In the genomic region with DNA sequence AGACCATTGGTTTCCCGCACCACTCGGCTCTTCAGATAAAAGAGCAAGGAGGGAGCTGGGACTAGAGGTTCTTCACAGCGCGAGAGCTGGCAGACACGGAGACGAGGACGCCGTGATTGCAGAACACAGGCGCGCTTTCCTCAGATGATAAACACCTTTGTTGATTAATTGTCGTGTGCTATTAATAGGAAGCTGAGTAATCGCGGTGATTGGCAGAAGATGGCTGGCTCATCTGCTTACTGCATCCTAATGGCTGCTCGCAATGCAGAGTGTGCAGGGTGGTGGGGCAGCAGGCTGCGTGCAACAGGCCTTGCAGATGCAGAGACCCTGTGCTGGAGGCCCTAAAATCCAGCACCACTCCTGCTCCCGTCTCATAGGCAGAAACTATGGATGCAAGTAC, we compare ENCODE assay signal across 29 mouse cellular contexts.
DNase-seq lines count a peak whose midpoint lies in the region; ATAC-seq lines count a peak whose summit lies in the region.
"Had no signal": no experiment of that assay in that cellular context is flagged by ENCODE, and none has a peak within 500 bp of the region (broad histone marks: within the 10 kb centered on the region; RNA-seq: fewer than 3 reads in every experiment).

No protein-coding gene starts in this region.

- no peaks in the 10 kb centered on the region for H3K27me3 ChIP-seq in forebrain, embryonic 15.5 days
- no peaks in the 10 kb centered on the region for H3K27me3 ChIP-seq in forebrain, embryonic 11.5 days (ENCODE audit: control insufficient read depth, insufficient read depth, low read length)
- no peaks in the 10 kb centered on the region for H3K27me3 ChIP-seq in neural tube, embryonic 14.5 days (ENCODE audit: control insufficient read depth, insufficient read depth, low read length)
- no peaks in the 10 kb centered on the region for H3K27me3 ChIP-seq in neural tube, embryonic 15.5 days (replicated peaks)
- no peaks in the 10 kb centered on the region for H3K27me3 ChIP-seq in forebrain, embryonic 16.5 days (replicated peaks; ENCODE audit: control insufficient read depth, insufficient read depth, low read length)
- H3K27me3 ChIP-seq: embryonic facial prominence, embryonic 13.5 days; heart, embryonic 12.5 days; heart, embryonic 15.5 days; hindbrain, embryonic 13.5 days; intestine, embryonic 15.5 days had no signal

- H3K4me3 ChIP-seq in forebrain, embryonic 15.5 days, result no peak overlapping the region
- no peak overlapping the region for H3K4me3 ChIP-seq in forebrain, embryonic 11.5 days (ENCODE audit: low read depth, low read length)
- no peak overlapping the region for H3K4me3 ChIP-seq in neural tube, embryonic 14.5 days (ENCODE audit: low read depth, low read length)
- no peak overlapping the region for H3K4me3 ChIP-seq in neural tube, embryonic 15.5 days (replicated peaks)
- no peak overlapping the region for H3K4me3 ChIP-seq in forebrain, embryonic 16.5 days (replicated peaks; ENCODE audit: low read length)
- H3K4me3 ChIP-seq: embryonic facial prominence, embryonic 10.5 days; embryonic facial prominence, embryonic 13.5 days; erythroblast, embryonic 14.5 days; gastrocnemius, adult 2 months; heart, embryonic 12.5 days; heart, embryonic 15.5 days; hindbrain, embryonic 10.5 days; hindbrain, embryonic 13.5 days; intestine, embryonic 15.5 days had no signal

- 0 out of 2 replicates have a peak, but pooled peaks cover 5% of the 10 kb centered on the region for H3K4me1 ChIP-seq in forebrain, embryonic 15.5 days
- 0 out of 2 replicates have a peak, but pooled peaks cover 3% of the 10 kb centered on the region for H3K4me1 ChIP-seq in forebrain, embryonic 11.5 days (replicated peaks; ENCODE audit: control insufficient read depth, insufficient read depth, low read length)
- H3K4me1 ChIP-seq in neural tube, embryonic 14.5 days (ENCODE audit: control insufficient read depth, insufficient read depth, low read length), result no peaks in the 10 kb centered on the region
- H3K4me1 ChIP-seq in neural tube, embryonic 15.5 days, result peaks cover 13% of the 10 kb centered on the region; the same call in 1 of the 2 replicates
- peaks cover 4% of the 10 kb centered on the region for H3K4me1 ChIP-seq in forebrain, embryonic 16.5 days (replicated peaks; ENCODE audit: control insufficient read depth, insufficient read depth, low read length)
- H3K4me1 ChIP-seq: embryonic facial prominence, embryonic 13.5 days; heart, embryonic 12.5 days; heart, embryonic 15.5 days; intestine, embryonic 15.5 days had no signal

- H3K9ac ChIP-seq in forebrain, embryonic 15.5 days (replicated peaks), result no peak overlapping the region
- no peak overlapping the region for H3K9ac ChIP-seq in forebrain, embryonic 11.5 days (ENCODE audit: low read length)
- H3K9ac ChIP-seq in neural tube, embryonic 14.5 days (replicated peaks; ENCODE audit: low read depth, low read length), result no peak overlapping the region
- no peak overlapping the region for H3K9ac ChIP-seq in neural tube, embryonic 15.5 days (replicated peaks)
- no peak overlapping the region for H3K9ac ChIP-seq in forebrain, embryonic 16.5 days (replicated peaks; ENCODE audit: low read depth, low read length)
- H3K9ac ChIP-seq: embryonic facial prominence, embryonic 13.5 days; heart, embryonic 12.5 days; heart, embryonic 15.5 days; hindbrain, embryonic 13.5 days; intestine, embryonic 15.5 days had no signal

- ATAC-seq in forebrain, embryonic 15.5 days (replicated peaks), result 0 out of 2 replicates have a peak, but pooled peaks have one; percentile 18
- no peak for ATAC-seq in forebrain, embryonic 11.5 days (replicated peaks; ENCODE audit: low FRiP score)
- peak; percentile 50; the same call in 1 of the 2 replicates for ATAC-seq in neural tube, embryonic 14.5 days (ENCODE audit: low read depth)
- ATAC-seq in neural tube, embryonic 15.5 days (ENCODE audit: low FRiP score), result no peak
- ATAC-seq in forebrain, embryonic 16.5 days, result peak; percentile 65
- ATAC-seq: CD4-positive, CD25-positive, alpha-beta regulatory T cell, adult 4 months; hindbrain, embryonic 16.5 days; intestine, embryonic 15.5 days had no signal

- 62% methylated on average over 16 of the region's 16 CpGs for WGBS in forebrain, embryonic 15.5 days
- WGBS in forebrain, embryonic 11.5 days, result 90% methylated on average over 16 of the region's 16 CpGs
- WGBS in neural tube, embryonic 14.5 days, result 83% methylated on average over 16 of the region's 16 CpGs
- WGBS in neural tube, embryonic 15.5 days, result 78% methylated on average over 16 of the region's 16 CpGs
- 53% methylated on average over 16 of the region's 16 CpGs for WGBS in forebrain, embryonic 16.5 days

- H3K9me3 ChIP-seq in forebrain, embryonic 15.5 days, result no peaks in the 10 kb centered on the region
- H3K9me3 ChIP-seq in forebrain, embryonic 11.5 days (ENCODE audit: control insufficient read depth, low read length), result no peaks in the 10 kb centered on the region
- no peaks in the 10 kb centered on the region for H3K9me3 ChIP-seq in neural tube, embryonic 14.5 days (ENCODE audit: control insufficient read depth, low read length)
- no peaks in the 10 kb centered on the region for H3K9me3 ChIP-seq in neural tube, embryonic 15.5 days (replicated peaks)
- no peaks in the 10 kb centered on the region; the same call in 1 of the 2 replicates for H3K9me3 ChIP-seq in forebrain, embryonic 16.5 days (ENCODE audit: control insufficient read depth, low read length)
- H3K9me3 ChIP-seq: embryonic facial prominence, embryonic 10.5 days; embryonic facial prominence, embryonic 13.5 days; heart, embryonic 12.5 days; heart, embryonic 15.5 days; hindbrain, embryonic 10.5 days; hindbrain, embryonic 13.5 days; intestine, embryonic 15.5 days had no signal

- DNase-seq in forebrain, embryonic 11.5 days (ENCODE audit: low spot score), result no peak
- no peak for DNase-seq in adrenal gland, postnatal 36 days
- DNase-seq: adrenal gland, adult 2 months; adrenal gland, postnatal 25 days; cerebellum, adult 11-12 months; cerebellum, adult 8-10 months; cerebellum, postnatal 10 days; cerebellum, postnatal 36 days; embryo, embryonic 11 days; gastrocnemius, adult 2 months; gastrocnemius, postnatal 14 days; heart, adult 11 months; heart, postnatal 10 days; heart, postnatal 36 days; kidney, adult 11 months had no signal

- H3K4me2 ChIP-seq in forebrain, embryonic 15.5 days (replicated peaks), result no peak overlapping the region
- no peak overlapping the region for H3K4me2 ChIP-seq in forebrain, embryonic 11.5 days (ENCODE audit: low read depth, low read length, severe bottlenecking)
- no peak overlapping the region for H3K4me2 ChIP-seq in neural tube, embryonic 14.5 days (ENCODE audit: low read depth, low read length)
- no peak overlapping the region for H3K4me2 ChIP-seq in neural tube, embryonic 15.5 days
- no peak overlapping the region for H3K4me2 ChIP-seq in forebrain, embryonic 16.5 days (ENCODE audit: low read length)
- H3K4me2 ChIP-seq: embryonic facial prominence, embryonic 13.5 days; heart, embryonic 12.5 days; heart, embryonic 15.5 days; hindbrain, embryonic 13.5 days; intestine, embryonic 15.5 days had no signal

- H3K27ac ChIP-seq in forebrain, embryonic 15.5 days (replicated peaks), result no peak overlapping the region; the same call in 1 of the 2 replicates
- H3K27ac ChIP-seq in forebrain, embryonic 11.5 days (ENCODE audit: low read depth, low read length), result no peak overlapping the region
- H3K27ac ChIP-seq in neural tube, embryonic 14.5 days (ENCODE audit: low read depth, low read length), result no peak overlapping the region
- H3K27ac ChIP-seq in neural tube, embryonic 15.5 days (replicated peaks), result no peak overlapping the region
- H3K27ac ChIP-seq in forebrain, embryonic 16.5 days (ENCODE audit: low read length), result no peak overlapping the region
- H3K27ac ChIP-seq: embryonic facial prominence, embryonic 10.5 days; embryonic facial prominence, embryonic 13.5 days; gastrocnemius, adult 2 months; heart, embryonic 15.5 days; hindbrain, embryonic 10.5 days; hindbrain, embryonic 13.5 days; intestine, embryonic 15.5 days had no signal

- H3K36me3 ChIP-seq in forebrain, embryonic 15.5 days, result no peaks in the 10 kb centered on the region
- H3K36me3 ChIP-seq in forebrain, embryonic 11.5 days (ENCODE audit: control insufficient read depth, insufficient read depth, low read length), result no peaks in the 10 kb centered on the region; the same call in 1 of the 2 replicates
- H3K36me3 ChIP-seq in neural tube, embryonic 14.5 days (ENCODE audit: control insufficient read depth, insufficient read depth, low read length), result no peaks in the 10 kb centered on the region
- no peaks in the 10 kb centered on the region for H3K36me3 ChIP-seq in neural tube, embryonic 15.5 days
- H3K36me3 ChIP-seq in forebrain, embryonic 16.5 days (ENCODE audit: control insufficient read depth, insufficient read depth), result no peaks in the 10 kb centered on the region
- H3K36me3 ChIP-seq: embryonic facial prominence, embryonic 10.5 days; embryonic facial prominence, embryonic 13.5 days; heart, embryonic 12.5 days; heart, embryonic 15.5 days; hindbrain, embryonic 10.5 days; hindbrain, embryonic 13.5 days; intestine, embryonic 15.5 days had no signal

Comparison
In these comparisons a context has a peak if more than half of its experiments do, and no peak if none do; other contexts are left out.
1. ATAC-seq: peak in forebrain, embryonic 15.5 days (single experiment), neural tube, embryonic 14.5 days (single experiment) and forebrain, embryonic 16.5 days (single experiment); none in forebrain, embryonic 11.5 days (single experiment) and neural tube, embryonic 15.5 days (single experiment).